Mouse (Mus musculus): Measurements from ENCODE around the gene Gm4881.

DNA sequence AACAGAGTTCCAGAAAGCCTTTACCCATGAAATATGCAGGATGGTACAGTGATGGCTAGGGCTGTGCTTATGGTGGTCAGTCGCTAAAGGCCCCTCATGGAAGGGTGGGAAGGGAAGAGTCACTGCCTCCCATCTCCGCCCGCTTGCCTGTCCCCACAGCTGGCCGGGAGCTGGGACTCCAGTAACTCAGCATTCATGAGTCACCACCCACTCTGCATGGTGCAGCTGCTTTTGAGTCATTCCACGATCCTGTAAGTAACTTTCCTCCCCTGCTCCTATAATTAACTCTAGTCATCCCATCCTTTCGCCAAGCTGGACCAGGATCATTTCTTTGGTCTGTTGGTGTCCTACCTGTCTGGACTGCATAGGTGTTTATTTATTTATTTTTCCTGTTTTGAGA is 48.8 kb upstream of the Gm4881 start:
- TF ChIP-seq CTCF (conservative IDR thresholded peaks at IDR 0.05; ENCODE audit: low read length) (no peak), POU5F1 (IDR thresholded peaks at IDR 0.05; ENCODE audit: borderline replicate concordance, low read length) (no peak)

All from E14TG2a.4 (cell line).